In the genomic region with DNA sequence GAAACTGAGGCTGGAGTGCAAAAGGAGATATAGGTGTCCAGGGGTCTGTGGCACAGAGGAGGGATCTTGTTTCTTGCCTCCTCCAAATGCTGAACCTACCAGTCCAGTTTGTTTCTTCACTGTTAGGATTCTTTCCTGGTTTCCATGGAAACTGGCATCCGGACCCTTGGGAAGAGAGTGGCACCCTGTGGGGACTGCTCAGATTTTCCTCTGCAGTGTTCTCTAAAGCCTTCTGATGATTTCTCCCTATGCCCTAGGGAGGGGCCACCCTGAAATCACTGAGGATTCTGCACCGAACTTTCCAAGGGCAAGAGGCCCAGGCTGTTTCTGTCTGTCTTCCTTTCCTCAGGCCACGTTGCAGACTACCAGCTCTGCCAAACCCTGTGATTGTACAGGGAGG, we compare ENCODE assay signal across 9 mouse cellular contexts. TPM values are rescaled to one million over a fixed set of nuclear protein-coding genes. Genes with fewer than 3 reads are reported as not detected.
DNase-seq lines count a peak whose midpoint lies in the region; ATAC-seq and TF ChIP-seq lines count a peak whose summit lies in the region.
"Had no signal": no experiment of that assay in that cellular context is flagged by ENCODE, and none has a peak within 500 bp of the region (broad histone marks: within the 10 kb centered on the region; RNA-seq: fewer than 3 reads in every experiment).

No protein-coding gene starts in this region.

- no peak overlapping the region for H3K4me3 ChIP-seq in hindbrain, embryonic 11.5 days (ENCODE audit: low read depth, low read length)
- no peak overlapping the region for H3K4me3 ChIP-seq in hindbrain, embryonic 10.5 days
- no peak overlapping the region for H3K4me3 ChIP-seq in forebrain, postnatal 0 days (ENCODE audit: low read depth, low read length)
- H3K4me3 ChIP-seq in midbrain, embryonic 14.5 days (replicated peaks; ENCODE audit: low read depth, low read length): no peak overlapping the region
- H3K4me3 ChIP-seq: midbrain, embryonic 12.5 days had no signal

- H3K9me3 ChIP-seq in hindbrain, embryonic 11.5 days (ENCODE audit: control insufficient read depth, low read length): no peaks in the 10 kb centered on the region
- no peaks in the 10 kb centered on the region for H3K9me3 ChIP-seq in hindbrain, embryonic 10.5 days
- no peaks in the 10 kb centered on the region for H3K9me3 ChIP-seq in forebrain, postnatal 0 days (ENCODE audit: low read length)
- no peaks in the 10 kb centered on the region for H3K9me3 ChIP-seq in midbrain, embryonic 14.5 days (ENCODE audit: control insufficient read depth, low read length)
- H3K9me3 ChIP-seq: midbrain, embryonic 12.5 days had no signal

- ATAC-seq in hindbrain, embryonic 11.5 days (ENCODE audit: low FRiP score): 0 out of 2 replicates have a peak, but pooled peaks have one; percentile 14
- peak; percentile 86 for ATAC-seq in forebrain, postnatal 0 days
- ATAC-seq in midbrain, embryonic 14.5 days (ENCODE audit: low FRiP score, low TSS enrichment): no peak

- intact Hi-C loops in left cerebral cortex, postnatal 36 days (cut with DNase I): no loop called here
- intact Hi-C loops in heart, postnatal 36 days (cut with DNase I): loop anchor here (2.0 kb wide), 1 partner anchor 15 kb away; no protein-coding TSS in a partner anchor

- H3K4me2 ChIP-seq in hindbrain, embryonic 11.5 days (replicated peaks; ENCODE audit: low read depth, low read length): no peak overlapping the region
- no peak overlapping the region for H3K4me2 ChIP-seq in forebrain, postnatal 0 days (ENCODE audit: low read depth)
- no peak overlapping the region for H3K4me2 ChIP-seq in midbrain, embryonic 14.5 days (ENCODE audit: low read length)
- H3K4me2 ChIP-seq: midbrain, embryonic 12.5 days had no signal

- H3K9ac ChIP-seq in hindbrain, embryonic 11.5 days (ENCODE audit: low read depth, low read length): no peak overlapping the region
- H3K9ac ChIP-seq in forebrain, postnatal 0 days: no peak overlapping the region
- H3K9ac ChIP-seq in midbrain, embryonic 14.5 days (replicated peaks; ENCODE audit: low read length): no peak overlapping the region
- H3K9ac ChIP-seq: midbrain, embryonic 12.5 days had no signal

- H3K4me1 ChIP-seq in hindbrain, embryonic 11.5 days (replicated peaks; ENCODE audit: control insufficient read depth, insufficient read depth, low read length): no peaks in the 10 kb centered on the region; the same call in none of the 2 replicates
- peaks cover 29% of the 10 kb centered on the region for H3K4me1 ChIP-seq in hindbrain, embryonic 10.5 days (replicated peaks)
- H3K4me1 ChIP-seq in forebrain, postnatal 0 days (ENCODE audit: insufficient read depth): peaks cover 10% of the 10 kb centered on the region
- H3K4me1 ChIP-seq in midbrain, embryonic 14.5 days (ENCODE audit: control insufficient read depth, insufficient read depth, low read length): peaks cover 7% of the 10 kb centered on the region; the same call in 1 of the 2 replicates

- H3K27me3 ChIP-seq in hindbrain, embryonic 11.5 days (ENCODE audit: control insufficient read depth, insufficient read depth, low read length): no peaks in the 10 kb centered on the region
- peaks cover 8% of the 10 kb centered on the region; the same call in 1 of the 2 replicates for H3K27me3 ChIP-seq in hindbrain, embryonic 10.5 days (ENCODE audit: insufficient read depth, poor library complexity, severe bottlenecking)
- no peaks in the 10 kb centered on the region for H3K27me3 ChIP-seq in forebrain, postnatal 0 days (ENCODE audit: insufficient read depth, low read length)
- no peaks in the 10 kb centered on the region for H3K27me3 ChIP-seq in midbrain, embryonic 14.5 days (ENCODE audit: control insufficient read depth, insufficient read depth, low read length)
- H3K27me3 ChIP-seq: midbrain, embryonic 12.5 days had no signal

- no peak overlapping the region for H3K27ac ChIP-seq in hindbrain, embryonic 11.5 days (ENCODE audit: low read depth, low read length)
- H3K27ac ChIP-seq in hindbrain, embryonic 10.5 days: no peak overlapping the region
- no peak overlapping the region for H3K27ac ChIP-seq in forebrain, postnatal 0 days (ENCODE audit: low read depth, low read length)
- no peak overlapping the region for H3K27ac ChIP-seq in midbrain, embryonic 14.5 days (replicated peaks; ENCODE audit: low read depth, low read length)
- H3K27ac ChIP-seq: midbrain, embryonic 12.5 days had no signal

- no peak for DNase-seq in hindbrain, embryonic 11.5 days (ENCODE audit: low spot score)
- DNase-seq in hindbrain, embryonic 10.5 days (ENCODE audit: low spot score): no peak
- DNase-seq in NIH3T3 (ENCODE audit: low read depth): peak; percentile 9
- DNase-seq in forebrain, postnatal 0 days: peak; percentile 81
- peak; percentile 73 for DNase-seq in midbrain, embryonic 14.5 days
- DNase-seq in left cerebral cortex, postnatal 36 days (ENCODE audit: low spot score in 2 of 2): no peak
- DNase-seq in heart, postnatal 36 days: no peak

- H3K36me3 ChIP-seq in hindbrain, embryonic 11.5 days (ENCODE audit: control insufficient read depth, insufficient read depth, low read length): no peaks in the 10 kb centered on the region
- H3K36me3 ChIP-seq in hindbrain, embryonic 10.5 days: no peaks in the 10 kb centered on the region
- H3K36me3 ChIP-seq in forebrain, postnatal 0 days (ENCODE audit: insufficient read depth): no peaks in the 10 kb centered on the region
- no peaks in the 10 kb centered on the region for H3K36me3 ChIP-seq in midbrain, embryonic 14.5 days (ENCODE audit: control insufficient read depth, insufficient read depth, low read length)
- H3K36me3 ChIP-seq: midbrain, embryonic 12.5 days had no signal

- WGBS in hindbrain, embryonic 11.5 days: 19% methylated on average over 3 of the region's 3 CpGs
- 20% methylated on average over 3 of the region's 3 CpGs for whole genome bisulfite sequencing in hindbrain, embryonic 10.5 days
- WGBS in forebrain, postnatal 0 days: 8% methylated on average over 3 of the region's 3 CpGs
- 11% methylated on average over 3 of the region's 3 CpGs for WGBS in midbrain, embryonic 14.5 days

- TF ChIP-seq CTCF in forebrain, postnatal 0 days (IDR thresholded peaks at IDR 0.05; ENCODE audit: low read depth): peak; percentile 38

RNA-seq across cellular contexts. Expression of a gene that starts 27.4 kb away (rescaled TPM):
- polyA plus RNA-seq in hindbrain, embryonic 11.5 days (2014; fragmentation: Nextera tagmentation; extraction: Ambion mirVana): 4.6 and 5.9 TPM in 2 replicates
- polyA plus RNA-seq in hindbrain, embryonic 10.5 days (2016; fragmentation: Nextera tagmentation; extraction: Ambion mirVana): 4.7 and 6.4 TPM in 2 replicates
- 6.2 TPM in 2 replicates for total RNA-seq in forebrain, postnatal 0 days (2014; rRNA removed)
- polyA plus RNA-seq in forebrain, postnatal 0 days (2015; fragmentation: Nextera tagmentation; extraction: Ambion mirVana): 2.0 and 2.5 TPM in 2 replicates
- polyA plus RNA-seq in midbrain, embryonic 14.5 days (2014; fragmentation: Nextera tagmentation; extraction: Ambion mirVana): 1.8 and 3.0 TPM in 2 replicates
- 1 to 10 TPM; 5.7 to 8.3 TPM for total RNA-seq in left cerebral cortex, postnatal 36 days (2021)
- total RNA-seq in heart, postnatal 36 days (2021): 100 to 1,000 TPM in 1 of 2 experiments, 10 to 100 TPM in 1; 91.2 to 101 TPM
- total RNA-seq: granulocyte monocyte progenitor cell, adult 5-6 weeks had no signal

Comparison
In these comparisons a context has a peak if more than half of its experiments do, and no peak if none do; other contexts are left out.
1. DNase-seq: peak in NIH3T3 (single experiment), forebrain, postnatal 0 days (single experiment) and midbrain, embryonic 14.5 days (single experiment); none in hindbrain, embryonic 11.5 days (single experiment), hindbrain, embryonic 10.5 days (single experiment), left cerebral cortex, postnatal 36 days (0 of 2) and heart, postnatal 36 days (0 of 2).